Mouse (Mus musculus): ENCODE measurements around the gene Gm45021. TPM values are rescaled to one million over a fixed set of nuclear protein-coding genes. Genes with fewer than 3 reads are reported as not detected.

The Gm45021 gene
- polyA plus RNA-seq, 1 experiment from 2014 or later = not detected

- Histone ChIP-seq H3K9ac (ENCODE audit: low read length) (peak overlapping the region; percentile 47; the same call in 1 of the 2 replicates), H3K27me3 (ENCODE audit: control insufficient read depth, insufficient read depth, low read length) (no peaks in the 10 kb centered on the region), H3K4me3 (ENCODE audit: low read depth, low read length) (peak overlapping the region; percentile 36), H3K4me1 (replicated peaks; ENCODE audit: control insufficient read depth, insufficient read depth) (peaks cover 8% of the 10 kb centered on the region; the same call in 1 of the 2 replicates), H3K9me3 (ENCODE audit: control insufficient read depth, low read length) (no peaks in the 10 kb centered on the region), H3K4me2 (replicated peaks; ENCODE audit: low read depth) (peak overlapping the region; percentile 68), H3K36me3 (ENCODE audit: control insufficient read depth, insufficient read depth, low read length) (no peaks in the 10 kb centered on the region), H3K27ac (replicated peaks) (no peak overlapping the region)
- WGBS = 8% methylated on average over 54 of the region's 54 CpGs
- peak; percentile 19; the same call in 1 of the 2 replicates for ATAC-seq (ENCODE audit: low FRiP score, low TSS enrichment)
- no peak for DNase-seq (ENCODE audit: low spot score)
- TF ChIP-seq CTCF (IDR thresholded peaks at IDR 0.05; ENCODE audit: low read depth) = no peak
- TF ChIP-seq EP300 (optimal IDR thresholded peaks at IDR 0.05) = no peak
Measured at GRCm38 (mm10) chr6:48628808-48629660, 39.6 kb downstream of the Gm45021 start.

- ATAC-seq (ENCODE audit: low FRiP score, low TSS enrichment) (peak; percentile 23; the same call in 1 of the 2 replicates), DNase-seq (ENCODE audit: low spot score) (no peak)
- H3K9ac ChIP-seq (ENCODE audit: low read length) = peak overlapping the region; percentile 47; the same call in 1 of the 2 replicates
- TF ChIP-seq CTCF (IDR thresholded peaks at IDR 0.05; ENCODE audit: low read depth) = no peak
- TF ChIP-seq EP300 (optimal IDR thresholded peaks at IDR 0.05) = no peak
- peak overlapping the region; percentile 68 for H3K4me2 ChIP-seq (replicated peaks; ENCODE audit: low read depth)
- H3K4me1 ChIP-seq (replicated peaks; ENCODE audit: control insufficient read depth, insufficient read depth) = peaks cover 8% of the 10 kb centered on the region; the same call in 1 of the 2 replicates
- H3K9me3 ChIP-seq (ENCODE audit: control insufficient read depth, low read length) = no peaks in the 10 kb centered on the region
- 17% methylated on average over 13 of the region's 13 CpGs for WGBS
- no peak overlapping the region for H3K27ac ChIP-seq (replicated peaks)
- H3K4me3 ChIP-seq (ENCODE audit: low read depth, low read length) = peak overlapping the region; percentile 36
- H3K36me3 ChIP-seq (ENCODE audit: control insufficient read depth, insufficient read depth, low read length) = no peaks in the 10 kb centered on the region
- H3K27me3 ChIP-seq (ENCODE audit: control insufficient read depth, insufficient read depth, low read length) = no peaks in the 10 kb centered on the region
Measured at GRCm38 (mm10) chr6:48629661-48630034, 40.2 kb downstream of the Gm45021 start.

GRCm38 (mm10) chr6:48630831-48631230 lies 41.4 kb downstream of the Gm45021 start:
- no peaks in the 10 kb centered on the region for H3K36me3 ChIP-seq (ENCODE audit: control insufficient read depth, insufficient read depth, low read length)
- TF ChIP-seq EP300 (optimal IDR thresholded peaks at IDR 0.05) = no peak
- no peak for TF ChIP-seq CTCF (IDR thresholded peaks at IDR 0.05; ENCODE audit: low read depth)
- 74% methylated on average over 8 of the region's 8 CpGs for WGBS
- no peak overlapping the region for H3K4me2 ChIP-seq (replicated peaks; ENCODE audit: low read depth)
- H3K9me3 ChIP-seq (ENCODE audit: control insufficient read depth, low read length) = no peaks in the 10 kb centered on the region
- no peak for DNase-seq (ENCODE audit: low spot score)
- no peak overlapping the region for H3K27ac ChIP-seq (replicated peaks)
- no peak overlapping the region for H3K4me3 ChIP-seq (ENCODE audit: low read depth, low read length)
- ATAC-seq (ENCODE audit: low FRiP score, low TSS enrichment) = no peak
- peaks cover 8% of the 10 kb centered on the region; the same call in 1 of the 2 replicates for H3K4me1 ChIP-seq (replicated peaks; ENCODE audit: control insufficient read depth, insufficient read depth)
- H3K9ac ChIP-seq (ENCODE audit: low read length) = no peak overlapping the region
- no peaks in the 10 kb centered on the region for H3K27me3 ChIP-seq (ENCODE audit: control insufficient read depth, insufficient read depth, low read length)

GRCm38 (mm10) chr6:48635105-48635504 lies 45.7 kb downstream of the Gm45021 start:
- Histone ChIP-seq H3K9me3 (ENCODE audit: control insufficient read depth, low read length) (no peaks in the 10 kb centered on the region), H3K4me2 (replicated peaks; ENCODE audit: low read depth) (no peak overlapping the region), H3K9ac (ENCODE audit: low read length) (no peak overlapping the region), H3K4me3 (ENCODE audit: low read depth, low read length) (no peak overlapping the region), H3K4me1 (replicated peaks; ENCODE audit: control insufficient read depth, insufficient read depth) (no peaks in the 10 kb centered on the region), H3K27me3 (ENCODE audit: control insufficient read depth, insufficient read depth, low read length) (no peaks in the 10 kb centered on the region), H3K36me3 (ENCODE audit: control insufficient read depth, insufficient read depth, low read length) (no peaks in the 10 kb centered on the region), H3K27ac (replicated peaks) (no peak overlapping the region)
- WGBS = 79% methylated on average over 2 of the region's 2 CpGs
- DNase-seq (ENCODE audit: low spot score) = no peak
- no peak for ATAC-seq (ENCODE audit: low FRiP score, low TSS enrichment)
- no peak for TF ChIP-seq CTCF (IDR thresholded peaks at IDR 0.05; ENCODE audit: low read depth)
- no peak for TF ChIP-seq EP300 (optimal IDR thresholded peaks at IDR 0.05)

GRCm38 (mm10) chr6:48636515-48636914 lies 47.1 kb downstream of the Gm45021 start:
- H3K9ac ChIP-seq (ENCODE audit: low read length) = no peak overlapping the region
- no peak overlapping the region for H3K4me2 ChIP-seq (replicated peaks; ENCODE audit: low read depth)
- DNase-seq (ENCODE audit: low spot score) (no peak), ATAC-seq (ENCODE audit: low FRiP score, low TSS enrichment) (no peak)
- no peaks in the 10 kb centered on the region for H3K4me1 ChIP-seq (replicated peaks; ENCODE audit: control insufficient read depth, insufficient read depth)
- no peaks in the 10 kb centered on the region for H3K36me3 ChIP-seq (ENCODE audit: control insufficient read depth, insufficient read depth, low read length)
- 68% methylated on average over 6 of the region's 6 CpGs for WGBS
- no peak for TF ChIP-seq EP300 (optimal IDR thresholded peaks at IDR 0.05)
- no peaks in the 10 kb centered on the region for H3K27me3 ChIP-seq (ENCODE audit: control insufficient read depth, insufficient read depth, low read length)
- H3K27ac ChIP-seq (replicated peaks) = no peak overlapping the region
- no peaks in the 10 kb centered on the region for H3K9me3 ChIP-seq (ENCODE audit: control insufficient read depth, low read length)
- no peak overlapping the region for H3K4me3 ChIP-seq (ENCODE audit: low read depth, low read length)

Measured in stomach, postnatal 0 days (tissue).